Mouse (Mus musculus): ENCODE measurements around the gene 2310009B15Rik. TPM values are rescaled to one million over a fixed set of nuclear protein-coding genes. Genes with fewer than 3 reads are reported as not detected.
A peak's percentile ranks its signal among the peaks of the same experiment; 100 is the strongest.

2310009B15Rik gene
- polyA plus RNA-seq, 1 experiment from 2014 or later: 35.4 TPM

DNA sequence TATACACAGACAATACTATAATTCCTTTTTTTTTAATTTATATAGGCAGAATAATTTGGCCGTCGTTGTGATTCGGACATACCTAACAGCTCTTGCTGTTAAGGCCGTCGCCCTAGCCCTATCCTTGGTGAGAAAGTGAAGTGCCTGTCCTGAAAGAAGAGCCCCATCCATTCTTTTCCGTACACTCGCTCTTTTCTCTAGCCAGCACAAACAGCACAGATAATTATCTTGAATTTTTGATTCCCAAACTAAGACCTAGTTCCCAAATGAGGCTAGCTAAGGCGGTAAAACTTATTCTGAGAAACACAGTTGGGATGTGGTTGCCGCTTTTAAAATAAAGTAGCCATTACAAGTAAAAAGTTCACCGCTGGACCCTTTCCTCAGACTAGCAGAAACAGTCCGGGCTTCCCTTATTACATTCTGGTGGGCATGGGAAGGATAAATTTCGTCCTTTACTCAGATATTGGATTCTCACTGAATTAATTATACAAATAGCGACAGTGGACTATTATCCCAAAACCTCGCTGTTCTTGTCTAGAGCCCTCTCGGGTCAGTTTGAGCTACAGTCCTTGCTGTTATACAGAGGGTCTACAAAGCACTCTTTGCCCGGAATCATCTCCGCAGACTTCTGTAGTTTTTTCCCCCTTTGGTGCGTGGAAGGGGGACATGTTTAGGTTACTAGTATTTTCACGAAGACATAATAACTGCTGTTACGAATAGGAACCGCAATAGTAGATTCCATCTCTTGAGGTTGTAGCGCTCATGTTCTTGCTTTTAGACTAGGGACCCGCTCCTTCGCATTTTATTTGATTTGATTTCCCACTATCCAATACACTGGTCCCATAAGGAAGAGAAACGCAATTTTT, 16.0 kb downstream of the 2310009B15Rik start:
- ATAC-seq (ENCODE audit: low FRiP score): no peak
- Histone ChIP-seq H3K27ac (peak overlapping the region; percentile 77), H3K4me2 (peak overlapping the region; percentile 51), H3K4me1 (replicated peaks) (peaks cover 22% of the 10 kb centered on the region), H3K36me3 (no peaks in the 10 kb centered on the region), H3K9me3 (no peaks in the 10 kb centered on the region), H3K9ac (peak overlapping the region; percentile 66), H3K4me3 (peak overlapping the region; percentile 38), H3K27me3 (peaks cover 88% of the 10 kb centered on the region)
- 5% methylated on average over 25 of the region's 25 CpGs for WGBS

- Histone ChIP-seq H3K4me2 (0 out of 2 replicates have a peak overlapping the region, but pooled peaks have one; percentile 13), H3K36me3 (no peaks in the 10 kb centered on the region), H3K27ac (peak overlapping the region; percentile 77), H3K9ac (peak overlapping the region; percentile 63), H3K27me3 (peaks cover 88% of the 10 kb centered on the region), H3K4me1 (replicated peaks) (peaks cover 22% of the 10 kb centered on the region), H3K9me3 (no peaks in the 10 kb centered on the region), H3K4me3 (peak overlapping the region; percentile 38)
- WGBS: 4% methylated on average over 16 of the region's 16 CpGs
- no peak for ATAC-seq (ENCODE audit: low FRiP score)
Measured at GRCm38 (mm10) chr1:138839809-138840430, 16.7 kb downstream of the 2310009B15Rik start.

- peaks cover 22% of the 10 kb centered on the region for H3K4me1 ChIP-seq (replicated peaks)
- peak overlapping the region; percentile 38 for H3K4me3 ChIP-seq
- WGBS: 15% methylated on average over 2 of the region's 2 CpGs
- peak overlapping the region; percentile 76 for H3K27ac ChIP-seq
- peaks cover 88% of the 10 kb centered on the region for H3K27me3 ChIP-seq
- no peaks in the 10 kb centered on the region for H3K36me3 ChIP-seq
- H3K9me3 ChIP-seq: no peaks in the 10 kb centered on the region
- no peak for ATAC-seq (ENCODE audit: low FRiP score)
- peak overlapping the region; percentile 13; the same call in 1 of the 2 replicates for H3K4me2 ChIP-seq
- no peak overlapping the region for H3K9ac ChIP-seq
Measured at GRCm38 (mm10) chr1:138839291-138839690, 17.4 kb downstream of the 2310009B15Rik start.

GRCm38 (mm10) chr1:138837786-138838743, 18.6 kb downstream of the 2310009B15Rik start:
- 8% methylated on average over 27 of the region's 27 CpGs for WGBS
- peak overlapping the region; percentile 52 for H3K27ac ChIP-seq
- no peaks in the 10 kb centered on the region for H3K9me3 ChIP-seq
- peak overlapping the region; percentile 15 for H3K9ac ChIP-seq
- H3K36me3 ChIP-seq: no peaks in the 10 kb centered on the region
- peak; percentile 12; the same call in 1 of the 2 replicates for ATAC-seq (ENCODE audit: low FRiP score)
- H3K4me3 ChIP-seq: peak overlapping the region; percentile 38
- peak overlapping the region; percentile 40 for H3K4me2 ChIP-seq
- H3K4me1 ChIP-seq (replicated peaks): peaks cover 16% of the 10 kb centered on the region
- H3K27me3 ChIP-seq: peaks cover 87% of the 10 kb centered on the region

GRCm38 (mm10) chr1:138835355-138835900, 21.2 kb downstream of the 2310009B15Rik start:
- 0 out of 2 replicates have a peak overlapping the region, but pooled peaks have one; percentile 0 for H3K4me3 ChIP-seq
- no peak overlapping the region for H3K27ac ChIP-seq
- ATAC-seq (ENCODE audit: low FRiP score): no peak
- H3K27me3 ChIP-seq: peaks cover 85% of the 10 kb centered on the region
- H3K4me1 ChIP-seq (replicated peaks): peaks cover 7% of the 10 kb centered on the region; the same call in 1 of the 2 replicates
- no peak overlapping the region; the same call in 1 of the 2 replicates for H3K9ac ChIP-seq
- no peaks in the 10 kb centered on the region for H3K36me3 ChIP-seq
- WGBS: 1% methylated on average over 3 of the region's 3 CpGs
- peak overlapping the region; percentile 40 for H3K4me2 ChIP-seq
- no peaks in the 10 kb centered on the region for H3K9me3 ChIP-seq

- Histone ChIP-seq H3K36me3 (no peaks in the 10 kb centered on the region), H3K9ac (no peak overlapping the region), H3K4me2 (peak overlapping the region; percentile 55), H3K27ac (no peak overlapping the region), H3K27me3 (peaks cover 49% of the 10 kb centered on the region), H3K9me3 (no peaks in the 10 kb centered on the region), H3K4me3 (peak overlapping the region; percentile 35), H3K4me1 (replicated peaks) (0 out of 2 replicates have a peak, but pooled peaks cover 3% of the 10 kb centered on the region)
- ATAC-seq (ENCODE audit: low FRiP score): no peak
- 1% methylated on average over 16 of the region's 16 CpGs for WGBS
Measured at GRCm38 (mm10) chr1:138831309-138831708, 25.3 kb downstream of the 2310009B15Rik start.

GRCm38 (mm10) chr1:138826841-138827240, 29.8 kb downstream of the 2310009B15Rik start:
- Histone ChIP-seq H3K9me3 (no peaks in the 10 kb centered on the region), H3K36me3 (no peaks in the 10 kb centered on the region), H3K27ac (no peak overlapping the region), H3K4me2 (no peak overlapping the region), H3K9ac (no peak overlapping the region), H3K4me3 (no peak overlapping the region), H3K27me3 (peaks cover 5% of the 10 kb centered on the region), H3K4me1 (replicated peaks) (0 out of 2 replicates have a peak, but pooled peaks cover 3% of the 10 kb centered on the region)
- ATAC-seq (ENCODE audit: low FRiP score): no peak
- 64% methylated on average over 6 of the region's 6 CpGs for WGBS

DNA sequence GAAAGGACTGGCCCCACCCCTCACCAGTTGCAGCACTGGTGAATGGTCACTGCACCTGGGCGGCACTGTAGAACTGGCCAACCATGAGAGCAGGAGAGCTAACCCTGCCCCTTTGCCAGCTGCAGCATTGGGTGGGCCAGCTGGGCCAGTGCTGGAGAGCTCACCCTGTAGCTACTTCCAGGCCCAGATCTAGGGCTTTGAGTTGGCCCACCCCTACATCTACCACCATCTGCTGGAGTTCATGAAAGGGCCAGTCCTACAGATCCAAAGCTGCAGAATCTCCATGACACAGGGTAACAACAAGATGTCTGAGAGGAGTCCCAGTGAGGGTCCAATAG, 33.7 kb downstream of the 2310009B15Rik start:
- H3K27ac ChIP-seq: no peak overlapping the region

DNA sequence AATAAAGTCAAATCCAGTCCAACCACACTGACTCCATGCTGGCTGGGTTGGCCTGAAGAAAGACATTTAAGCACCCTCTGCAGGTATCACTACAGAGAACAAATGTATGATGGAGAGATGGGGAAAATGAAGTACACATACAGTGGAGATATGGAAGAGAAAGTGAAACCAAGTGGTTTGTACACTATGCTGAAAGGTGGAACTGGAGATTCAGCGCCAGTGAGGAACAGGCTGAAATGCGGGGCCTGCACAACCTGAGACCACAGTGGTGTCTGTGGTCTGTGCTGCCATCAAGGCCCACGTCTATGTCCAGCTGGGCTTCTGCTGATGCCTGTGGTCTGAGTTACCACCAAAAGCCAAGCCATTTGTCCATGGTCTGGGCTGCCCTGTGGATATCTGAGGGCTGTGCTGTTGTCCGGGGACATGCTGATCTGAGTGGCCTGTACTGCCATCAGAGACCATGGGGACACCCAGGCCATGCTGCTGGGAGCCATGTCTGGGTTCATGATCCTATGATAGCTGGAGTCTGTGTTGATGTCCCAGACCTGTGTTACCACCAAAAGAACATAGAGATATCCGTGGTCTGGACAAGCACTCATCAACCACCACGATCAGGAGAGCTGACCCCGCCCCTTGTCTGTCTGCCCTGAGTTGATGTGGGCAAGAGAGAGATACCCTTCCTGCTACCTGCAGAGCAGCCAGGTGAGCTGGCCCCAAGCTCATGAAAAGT, 34.2 kb downstream of the 2310009B15Rik start:
- Histone ChIP-seq H3K36me3 (no peaks in the 10 kb centered on the region), H3K27ac (no peak overlapping the region), H3K4me2 (no peak overlapping the region), H3K4me3 (no peak overlapping the region), H3K9me3 (no peaks in the 10 kb centered on the region), H3K27me3 (no peaks in the 10 kb centered on the region), H3K9ac (no peak overlapping the region), H3K4me1 (replicated peaks) (no peaks in the 10 kb centered on the region)
- ATAC-seq (ENCODE audit: low FRiP score): no peak
- 92% methylated on average over 7 of the region's 7 CpGs for whole genome bisulfite sequencing

More for the DNA sequence above, 33.7 kb downstream of the 2310009B15Rik start:
- no peak overlapping the region for H3K4me2 ChIP-seq
- no peak for ATAC-seq (ENCODE audit: low FRiP score)
- no peak overlapping the region for H3K9ac ChIP-seq
- H3K4me1 ChIP-seq (replicated peaks): no peaks in the 10 kb centered on the region
- 0 out of 2 replicates have a peak, but pooled peaks cover under 1% of the 10 kb centered on the region for H3K27me3 ChIP-seq
- 94% methylated on average over 1 of the region's 1 CpGs for WGBS
- no peaks in the 10 kb centered on the region for H3K36me3 ChIP-seq
- H3K4me3 ChIP-seq: no peak overlapping the region
- H3K9me3 ChIP-seq: no peaks in the 10 kb centered on the region
